Mouse (Mus musculus) limb, embryonic 14.5 days (tissue): Measurements from ENCODE around the gene Gdpd3. TPM values are rescaled to one million over a fixed set of nuclear protein-coding genes. Genes with fewer than 3 reads are reported as not detected.
A peak's percentile ranks its signal among the peaks of the same experiment; 100 is the strongest.

Experiments used
- ATAC-seq: fragments of 200-750 bp; cut with Nextera tagmentation; 2 replicates; pipeline ENCODE4 v1.8.0; 2017; ENCODE audit warnings: low read depth, moderate number of reproducible peaks, moderate TSS enrichment; ENCODE audit not compliant: low FRiP score
- DNase-seq: peaks from one replicate; pipeline ENCODE4 v3.0.0-alpha.2; 2015; ENCODE audit warnings: low spot score
- H3K27ac ChIP-seq: fragments of 300-500 bp; sonication (generic); replicated peaks from 2 replicates; pipeline ENCODE4 v1.5.1; 2014; ENCODE audit warnings: low read depth, mild to moderate bottlenecking, low read length, moderate library complexity, mixed read lengths
- H3K27me3 ChIP-seq: fragments of 300-500 bp; sonication (generic); 2 replicates; pipeline ENCODE4 v1.6.1; 2014; ENCODE audit warnings: low read length, mixed read lengths; ENCODE audit not compliant: control insufficient read depth, insufficient read depth
- H3K36me3 ChIP-seq: fragments of 300-500 bp; sonication (generic); 2 replicates; pipeline ENCODE4 v1.6.1; 2014; ENCODE audit warnings: mild to moderate bottlenecking, low read length, moderate library complexity, mixed read lengths; ENCODE audit not compliant: control insufficient read depth, insufficient read depth
- H3K4me1 ChIP-seq: fragments of 300-500 bp; sonication (generic); 2 replicates; pipeline ENCODE4 v1.6.1; 2014; ENCODE audit warnings: antibody characterized with exemption, low read length, mixed read lengths; ENCODE audit not compliant: control insufficient read depth, insufficient read depth
- H3K4me2 ChIP-seq: fragments of 300-500 bp; sonication (generic); replicated peaks from 2 replicates; pipeline ENCODE4 v1.6.1; 2014; ENCODE audit warnings: low read depth, mild to moderate bottlenecking, low read length, moderate library complexity; ENCODE audit not compliant: severe bottlenecking
- H3K4me3 ChIP-seq: fragments of 300-500 bp; sonication (generic); replicated peaks from 2 replicates; pipeline ENCODE4 v1.5.1; 2014; ENCODE audit warnings: low read length
- H3K9ac ChIP-seq: fragments of 300-500 bp; sonication (generic); 2 replicates; pipeline ENCODE4 v1.6.1; 2014; ENCODE audit warnings: mild to moderate bottlenecking, low read depth, low read length, moderate library complexity; ENCODE audit not compliant: severe bottlenecking
- H3K9me3 ChIP-seq: fragments of 300-500 bp; sonication (generic); 2 replicates; pipeline ENCODE4 v1.6.1; 2016; ENCODE audit warnings: low read length; ENCODE audit not compliant: control insufficient read depth
- POLR2A ChIP-seq: fragments of 200-500 bp; IDR thresholded peaks from 2 replicates; pipeline ENCODE4 v1.8.0; 2012; ENCODE audit warnings: inconsistent platforms, mild to moderate bottlenecking, moderate library complexity, borderline replicate concordance; ENCODE audit not compliant: insufficient read depth, insufficient read length; ENCODE audit errors: extremely low read depth
- WGBS: fragments of 180-500 bp; shearing (Covaris S2); extraction: QIAGEN DNeasy Blood & Tissue Kit; methylation state at CpG from one replicate; pipeline ENCODE4 v1.1.7; 2014; 5-methylcytosine and 5-hydroxymethylcytosine counted together
- polyA plus RNA-seq, 2 experiments: library from polyadenylated mRNA; depleted of rRNA in 1 of 2; stranded (reverse) in 1 of 2; unstranded in 1 of 2; fragments of >200 nt; fragmentation: Nextera tagmentation in 1 of 2; extraction: Ambion mirVana in 1 of 2; gene quantifications; 2 replicates each; pipeline versions ENCODE4 v1.2.1 to v1.2.3; 2012 to 2014

The Gdpd3 gene
- polyA plus RNA-seq, 2 experiments = 3.2 to 13.6 TPM

- H3K36me3 ChIP-seq = peaks cover 18% of the 10 kb centered on the region
Measured at GRCm38 (mm10) chr7:126774463-126774862, 8.3 kb downstream of the Gdpd3 start.

GRCm38 (mm10) chr7:126775185-126775977 lies 9.2 kb downstream of the Gdpd3 start:
- ATAC-seq (no peak), DNase-seq (no peak)
- H3K9me3 ChIP-seq = no peaks in the 10 kb centered on the region
- H3K4me1 ChIP-seq = peaks cover 29% of the 10 kb centered on the region
- H3K4me3 ChIP-seq = no peak overlapping the region
- peak overlapping the region; percentile 95; the same call in 1 of the 2 replicates for H3K4me2 ChIP-seq
- H3K27me3 ChIP-seq = no peaks in the 10 kb centered on the region
- WGBS = 81% methylated on average over 10 of the region's 10 CpGs
- no peak overlapping the region for H3K9ac ChIP-seq
- TF ChIP-seq POLR2A = no peak
- H3K27ac ChIP-seq = no peak overlapping the region
- H3K36me3 ChIP-seq = peaks cover 10% of the 10 kb centered on the region

More at GRCm38 (mm10) chr7:126774463-126774862, 8.3 kb downstream of the Gdpd3 start:
- Histone ChIP-seq H3K4me1 (peaks cover 20% of the 10 kb centered on the region), H3K9me3 (no peaks in the 10 kb centered on the region), H3K4me3 (no peak overlapping the region), H3K9ac (no peak overlapping the region), H3K27me3 (no peaks in the 10 kb centered on the region), H3K4me2 (no peak overlapping the region), H3K27ac (no peak overlapping the region)
- TF ChIP-seq POLR2A = no peak
- DNase-seq = no peak
- WGBS = 60% methylated on average over 2 of the region's 2 CpGs
- no peak for ATAC-seq

GRCm38 (mm10) chr7:126775978-126776234 lies 9.8 kb downstream of the Gdpd3 start:
- Histone ChIP-seq H3K36me3 (peaks cover 10% of the 10 kb centered on the region), H3K9ac (no peak overlapping the region), H3K4me2 (peak overlapping the region; percentile 95), H3K4me3 (no peak overlapping the region), H3K4me1 (peaks cover 31% of the 10 kb centered on the region), H3K27me3 (no peaks in the 10 kb centered on the region), H3K27ac (peak overlapping the region; percentile 81; the same call in 1 of the 2 replicates), H3K9me3 (no peaks in the 10 kb centered on the region)
- WGBS = 51% methylated on average over 3 of the region's 3 CpGs
- no peak for DNase-seq
- ATAC-seq = no peak
- no peak for TF ChIP-seq POLR2A

- TF ChIP-seq POLR2A = peak; percentile 83; the same call in 1 of the 2 replicates
- peaks cover 7% of the 10 kb centered on the region for H3K36me3 ChIP-seq
- DNase-seq = peak; percentile 87
- H3K9me3 ChIP-seq = no peaks in the 10 kb centered on the region
- H3K4me1 ChIP-seq = peaks cover 38% of the 10 kb centered on the region
- peak within 1 kb of the TSS; percentile 62 for H3K4me3 ChIP-seq
- H3K27ac ChIP-seq = peak within 1 kb of the TSS; percentile 81
- H3K9ac ChIP-seq = peak within 1 kb of the TSS; percentile 77
- 0% methylated on average over 27 of the region's 37 CpGs for WGBS
- no peaks in the 10 kb centered on the region for H3K27me3 ChIP-seq
- peak; percentile 94 for ATAC-seq
- H3K4me2 ChIP-seq = peak within 1 kb of the TSS; percentile 95
Measured at GRCm38 (mm10) chr7:126776598-126777057, 10.5 kb downstream of the Gdpd3 start, which contains the start of gene Ypel3. TSS of gene Ypel3 (plus strand) at chr7:126776955.

- 59% methylated on average over 10 of the region's 10 CpGs for WGBS
- H3K36me3 ChIP-seq = peaks cover 7% of the 10 kb centered on the region; the same call in 1 of the 2 replicates
- ATAC-seq (no peak), DNase-seq (no peak)
- H3K27ac ChIP-seq = peak overlapping the region; percentile 81; the same call in 1 of the 2 replicates
- peak overlapping the region; percentile 95 for H3K4me2 ChIP-seq
- H3K4me1 ChIP-seq = peaks cover 39% of the 10 kb centered on the region
- no peak for TF ChIP-seq POLR2A
- H3K9ac ChIP-seq = peak overlapping the region; percentile 77
- H3K9me3 ChIP-seq = no peaks in the 10 kb centered on the region
- peak overlapping the region; percentile 62 for H3K4me3 ChIP-seq
- H3K27me3 ChIP-seq = no peaks in the 10 kb centered on the region
Measured at GRCm38 (mm10) chr7:126777476-126777875, 11.3 kb downstream of the Gdpd3 start.
